Mouse (Mus musculus) brain, adult 2 months (tissue): Measurements from ENCODE around the gene Reps1.
A peak's percentile ranks its signal among the peaks of the same experiment; 100 is the strongest.
"Not testable (repeated sequence)": the region's sequence is repeated elsewhere in the genome, so short reads cannot be mapped to it uniquely, and the experiment has no call there.

Source experiments
- DNase-seq: peaks from one replicate; pipeline ENCODE4 v3.0.0; 2011; ENCODE audit warnings: low read depth, low spot score

Gene Reps1

DNA sequence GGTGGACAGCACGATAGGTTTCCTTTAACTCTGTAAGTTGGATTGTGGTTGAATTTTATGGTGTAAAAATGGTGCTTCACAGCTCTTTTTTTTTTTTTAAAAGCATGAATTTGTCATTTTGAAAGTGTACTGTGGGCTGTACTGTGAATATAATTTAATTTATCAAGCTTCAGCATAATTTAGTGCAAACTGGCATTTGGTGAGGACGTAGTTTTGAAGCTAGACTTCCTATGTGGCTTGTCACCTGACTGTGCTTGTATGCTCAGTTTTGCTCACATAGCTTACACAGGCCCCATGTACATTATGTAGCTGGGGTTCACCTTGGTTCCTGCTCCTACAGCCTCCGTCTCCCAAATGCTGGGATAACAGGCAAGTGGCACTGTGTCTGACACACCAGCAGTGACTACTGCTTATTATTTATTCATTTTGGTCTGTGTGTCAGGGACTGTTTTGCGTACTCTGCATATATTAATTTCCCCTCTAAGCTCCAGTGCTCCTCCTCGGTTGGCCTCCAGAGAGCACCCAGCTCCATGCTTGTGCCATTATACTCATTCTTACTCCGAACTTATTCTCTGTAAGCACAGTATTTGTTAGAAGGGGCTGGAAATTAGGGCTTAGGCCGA, 9.1 kb downstream of the Reps1 start:
- no peak for DNase-seq

DNA sequence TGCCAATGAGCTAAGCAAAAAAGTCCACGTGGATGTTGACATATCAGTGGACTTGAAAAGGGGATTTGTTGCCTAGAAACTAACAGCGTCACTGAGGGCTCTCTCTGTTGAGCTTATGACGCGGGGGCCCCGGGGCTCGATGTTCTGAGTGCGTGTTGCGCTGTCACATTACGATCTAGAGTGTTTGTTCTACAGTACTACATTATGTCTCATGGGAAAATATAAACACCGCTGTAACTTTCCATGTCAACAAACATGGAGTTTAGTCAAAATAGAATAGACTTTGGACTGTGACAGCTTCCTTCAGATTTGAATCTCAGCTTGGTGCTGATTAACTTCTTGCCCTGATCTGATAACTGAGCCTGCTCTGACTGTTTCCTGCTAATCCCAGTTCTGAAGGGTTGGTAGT, 10.4 kb downstream of the Reps1 start:
- DNase-seq, result no peak

- DNase-seq, result no peak
Observed at GRCm38 (mm10) chr10:18067761-18068446, 12.2 kb downstream of the Reps1 start.

- DNase-seq, result no peak
Observed at GRCm38 (mm10) chr10:18068880-18069279, 13.2 kb downstream of the Reps1 start.

GRCm38 (mm10) chr10:18069576-18069975, 13.9 kb downstream of the Reps1 start:
- DNase-seq, result peak; percentile 83

- peak; percentile 85 for DNase-seq
Observed at GRCm38 (mm10) chr10:18070144-18070543, 14.5 kb downstream of the Reps1 start.

DNA sequence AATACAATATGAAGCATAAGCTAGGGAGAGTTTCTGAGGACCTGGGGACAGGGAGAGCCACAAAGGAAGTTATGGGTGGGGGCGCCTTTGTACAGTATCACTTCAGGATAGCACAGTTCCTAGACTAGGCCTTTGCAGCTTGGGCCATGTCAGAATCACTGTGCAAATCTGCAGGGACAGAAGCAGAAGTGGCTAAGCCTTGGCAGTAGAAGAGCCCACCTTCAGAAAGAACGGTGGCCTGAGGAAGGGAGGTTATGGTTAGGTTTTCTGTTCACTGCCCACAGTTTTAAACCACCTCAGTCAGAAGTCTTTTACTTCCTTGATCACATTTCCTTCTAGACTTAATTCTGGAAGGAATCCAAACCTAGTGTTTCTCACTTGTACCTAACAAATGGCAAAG, 15.0 kb downstream of the Reps1 start:
- DNase-seq, result no peak

- no peak for DNase-seq
Observed at GRCm38 (mm10) chr10:18072871-18073270, 17.2 kb downstream of the Reps1 start.

DNA sequence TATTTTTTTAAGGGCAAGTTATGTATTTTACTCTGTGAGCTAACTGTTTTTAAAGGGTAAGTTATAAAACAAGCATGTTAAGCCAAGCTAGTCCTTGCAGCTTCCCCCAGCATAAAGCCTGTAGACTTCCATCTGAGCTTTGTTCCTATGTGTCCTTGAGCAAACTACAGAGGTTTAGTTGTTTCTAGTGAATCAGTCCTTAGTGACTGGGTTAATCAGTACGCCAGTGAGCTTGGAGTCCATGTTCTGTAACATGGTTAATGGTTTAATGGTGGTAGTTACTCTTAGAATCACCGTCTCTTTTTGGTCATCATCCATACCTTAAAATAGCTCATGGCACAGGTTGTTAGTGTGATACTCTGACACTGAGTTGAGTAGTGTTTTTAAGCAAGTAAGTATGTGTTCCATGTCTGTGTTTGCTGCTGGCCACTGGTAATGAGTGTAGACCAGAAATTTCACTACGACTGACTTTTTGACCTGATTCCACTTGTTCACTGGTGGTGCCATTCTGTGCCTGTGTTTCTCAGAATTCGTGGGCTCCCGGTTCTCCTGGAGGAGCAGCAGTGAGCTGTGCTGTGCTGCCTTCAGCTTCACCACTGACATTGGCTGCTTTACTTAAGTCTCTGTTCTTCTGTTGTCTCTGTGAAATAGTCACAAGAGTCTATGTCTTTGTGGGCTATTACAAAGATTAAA, 18.9 kb downstream of the Reps1 start:
- no peak for DNase-seq

DNA sequence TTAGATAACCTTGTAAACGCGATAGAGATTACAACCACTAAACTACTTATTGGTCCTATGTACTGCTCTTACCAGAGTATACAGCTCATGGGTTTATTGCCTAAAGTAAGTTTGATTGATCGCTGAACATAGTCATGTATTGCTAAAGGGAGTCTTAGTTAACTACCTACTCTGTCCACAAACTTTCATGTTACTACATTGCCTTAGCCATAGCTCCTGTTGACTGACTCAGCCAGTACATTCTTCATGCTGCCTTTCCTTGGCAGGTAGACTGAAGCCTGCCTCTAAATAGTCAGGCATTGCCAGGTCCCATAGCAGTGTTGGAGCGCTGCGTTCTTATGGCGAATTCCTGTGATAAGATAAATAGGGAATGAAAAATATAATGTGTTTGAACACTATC, 20.2 kb downstream of the Reps1 start:
- DNase-seq, result no peak

- no peak for DNase-seq
Observed at GRCm38 (mm10) chr10:18081536-18081935, 25.9 kb downstream of the Reps1 start.

GRCm38 (mm10) chr10:18082772-18083171, 27.1 kb downstream of the Reps1 start:
- no peak for DNase-seq

DNA sequence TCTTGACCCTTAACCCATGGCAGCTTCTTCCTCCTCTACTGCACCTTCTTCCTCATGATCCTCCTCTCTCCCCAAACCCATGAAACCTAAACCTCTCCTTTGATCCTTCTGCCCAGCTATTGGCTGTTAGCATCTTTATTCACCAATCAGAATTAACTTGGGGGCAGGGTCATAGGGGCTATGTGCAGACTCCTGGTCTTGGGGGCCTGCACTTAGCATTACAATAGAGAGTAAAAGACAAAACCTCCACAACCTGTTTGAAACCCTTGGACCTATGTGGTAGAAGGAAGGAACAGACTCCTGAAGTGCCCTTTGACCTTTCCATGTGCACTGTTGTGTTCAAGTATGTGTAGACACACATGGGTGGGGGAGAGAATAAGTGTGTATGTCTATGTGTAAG, 35.0 kb downstream of the Reps1 start:
- DNase-seq, result no peak

DNA sequence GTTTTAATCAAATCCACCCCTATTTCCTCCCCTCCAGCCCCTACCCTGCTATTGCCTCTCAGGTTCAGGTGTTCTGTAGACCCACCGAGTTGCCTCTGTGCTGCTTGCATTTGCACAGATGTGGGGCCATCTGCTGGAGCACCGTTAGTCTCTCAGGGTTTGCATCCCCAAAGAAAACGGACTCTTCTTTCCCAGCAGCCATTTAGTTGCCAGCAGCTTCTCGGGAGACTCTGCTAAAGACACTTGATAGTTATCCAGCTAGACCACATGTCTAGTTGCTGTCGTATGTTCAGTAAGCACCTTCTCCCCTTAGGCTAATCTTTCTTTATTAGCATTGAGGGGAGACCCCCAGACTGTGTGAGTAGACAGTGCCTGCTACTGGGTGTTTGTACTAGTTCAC, 46.5 kb downstream of the Reps1 start:
- peak; percentile 22 for DNase-seq

- peak; percentile 39 for DNase-seq
Observed at GRCm38 (mm10) chr10:18107471-18107870, 51.8 kb downstream of the Reps1 start.

- peak; percentile 15 for DNase-seq
Observed at GRCm38 (mm10) chr10:18110940-18111339, 55.3 kb downstream of the Reps1 start.

DNA sequence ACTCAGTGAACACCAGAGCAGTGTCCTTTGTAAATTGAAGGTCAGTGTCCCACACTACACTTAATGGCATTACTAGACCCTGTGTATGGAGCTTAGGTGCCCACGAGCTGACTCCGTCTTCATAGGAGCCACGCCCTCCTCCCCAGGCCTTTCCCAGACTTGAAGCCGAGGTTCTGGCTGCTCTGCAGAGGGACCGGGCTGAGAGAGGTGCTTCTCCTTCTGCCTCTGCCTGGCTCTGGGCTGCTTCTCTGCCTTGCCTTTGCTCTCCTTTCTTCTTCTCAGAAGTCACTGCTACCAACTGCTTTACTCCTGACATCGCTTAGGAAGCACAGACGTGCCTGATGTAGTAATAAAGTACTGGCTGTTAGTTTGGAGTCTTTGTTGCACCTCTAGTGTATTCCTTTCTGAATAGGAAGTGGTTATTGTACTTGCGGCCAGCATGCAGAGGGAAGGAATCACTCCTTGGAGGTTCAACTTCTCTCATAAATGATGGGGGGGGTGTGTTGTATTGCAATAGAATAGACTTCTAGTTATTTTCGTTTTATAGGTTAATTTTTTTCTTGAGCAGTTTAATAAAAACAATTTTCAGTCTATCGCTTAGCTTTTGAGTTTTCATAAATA, 57.9 kb downstream of the Reps1 start:
- DNase-seq, result no peak

GRCm38 (mm10) chr10:18118336-18118735, 62.7 kb downstream of the Reps1 start:
- DNase-seq, result no peak

GRCm38 (mm10) chr10:18130276-18130675, 74.6 kb downstream of the Reps1 start:
- no peak for DNase-seq

DNA sequence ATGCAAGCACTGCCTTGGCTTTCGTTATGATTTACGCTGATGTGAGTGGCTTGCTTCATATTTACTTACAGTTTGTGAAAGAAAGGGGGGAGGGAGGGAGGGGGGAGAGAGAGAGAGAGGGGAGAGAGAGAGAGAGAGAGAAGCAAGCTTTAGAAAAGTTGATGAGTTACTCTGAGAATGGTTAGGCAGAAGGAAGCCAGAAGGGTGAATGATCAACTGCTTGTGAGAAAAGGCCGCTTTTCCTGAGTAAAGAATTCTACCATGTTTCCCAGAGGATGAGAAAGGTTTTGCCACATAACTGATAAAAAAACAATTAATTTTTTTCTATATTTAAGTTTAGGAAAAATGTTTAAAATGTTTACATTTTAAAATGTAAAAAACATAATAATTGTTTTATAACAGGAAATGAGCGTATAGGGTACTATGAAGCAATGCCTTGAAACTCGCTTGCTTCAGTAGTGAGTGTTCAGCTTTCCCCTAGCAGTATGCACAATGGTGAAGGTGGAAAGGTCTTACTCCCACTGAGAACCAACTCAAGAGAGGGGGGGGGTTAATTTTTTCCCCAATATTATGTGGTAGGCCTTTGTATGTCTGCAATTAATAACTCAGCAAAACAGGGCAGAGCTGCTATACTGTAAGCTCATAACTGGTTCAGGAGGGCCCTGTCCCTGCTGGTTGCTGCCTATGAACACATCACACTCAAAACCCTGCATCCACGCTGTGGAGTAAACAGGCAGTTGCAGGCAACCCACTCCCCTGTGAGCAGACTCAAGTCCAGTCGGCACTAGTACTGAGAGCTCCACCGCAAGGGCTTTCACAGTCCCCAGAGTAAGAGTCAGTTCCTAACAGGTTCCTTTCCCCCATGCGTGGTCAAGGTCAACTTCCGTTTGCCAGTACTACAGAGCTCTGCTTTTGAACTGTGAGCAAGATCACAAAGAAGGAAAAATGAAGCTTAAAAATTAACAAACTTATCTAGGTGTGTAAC, 76.3 kb downstream of the Reps1 start:
- no peak for DNase-seq

DNA sequence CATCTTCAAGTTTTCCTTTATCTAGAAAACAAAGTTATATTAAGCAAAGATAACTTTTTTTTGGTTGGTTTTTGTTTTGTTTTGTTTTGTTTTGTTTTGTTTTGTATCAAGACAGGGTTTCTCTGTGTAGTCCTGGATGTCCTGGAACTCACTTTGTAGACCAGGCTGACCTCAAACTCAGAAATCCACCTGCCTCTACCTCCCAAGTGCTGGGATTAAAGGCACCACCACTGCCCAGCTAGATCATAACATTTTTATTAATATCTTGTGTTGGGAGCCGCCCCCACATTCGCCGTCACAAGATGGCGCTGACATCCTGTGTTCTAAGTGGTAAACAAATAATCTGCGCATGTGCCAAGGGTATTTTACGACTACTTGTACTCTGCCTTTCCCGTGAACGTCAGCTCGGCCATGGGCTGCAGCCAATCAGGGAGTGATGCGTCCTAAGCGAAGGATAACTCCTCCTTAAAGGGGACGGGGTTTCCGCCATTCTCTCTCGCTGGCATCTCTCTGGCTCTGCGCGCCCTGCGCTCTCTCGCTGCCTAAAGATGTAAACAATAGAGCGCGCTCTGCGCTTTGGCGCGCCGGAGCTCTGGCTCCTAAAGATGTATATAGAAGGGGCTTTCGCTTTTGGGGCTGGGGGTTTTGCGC, 83.3 kb downstream of the Reps1 start:
- DNase-seq, result not testable (repeated sequence)
